Mouse (Mus musculus) limb, embryonic 13.5 days (tissue): ENCODE data around the gene Angptl1. TPM values are rescaled to one million over a fixed set of nuclear protein-coding genes. Genes with fewer than 3 reads are reported as not detected.

Source experiments
- ATAC-seq: fragments of 200-750 bp; cut with Nextera tagmentation; 2 replicates; pipeline ENCODE4 v1.8.0; 2017; ENCODE audit warnings: low read depth, moderate number of reproducible peaks, moderate TSS enrichment; ENCODE audit not compliant: low FRiP score
- H3K27ac ChIP-seq: fragments of 300-500 bp; sonication (generic); 2 replicates; pipeline ENCODE4 v1.5.1; 2015; ENCODE audit warnings: inconsistent platforms, mild to moderate bottlenecking, moderate library complexity
- H3K27me3 ChIP-seq: fragments of 300-500 bp; sonication (generic); 2 replicates; pipeline ENCODE4 v1.6.1; 2015; ENCODE audit warnings: mild to moderate bottlenecking, inconsistent platforms
- H3K36me3 ChIP-seq: fragments of 300-500 bp; sonication (generic); 2 replicates; pipeline ENCODE4 v1.6.1; 2015; ENCODE audit warnings: inconsistent platforms, mild to moderate bottlenecking, moderate library complexity
- H3K4me1 ChIP-seq: fragments of 300-500 bp; sonication (generic); 2 replicates; pipeline ENCODE4 v1.6.1; 2015; ENCODE audit warnings: inconsistent platforms
- H3K4me2 ChIP-seq: fragments of 300-500 bp; sonication (generic); replicated peaks from 2 replicates; pipeline ENCODE4 v1.6.1; 2015; ENCODE audit warnings: inconsistent platforms, mild to moderate bottlenecking, moderate library complexity
- H3K4me3 ChIP-seq: fragments of 300-500 bp; sonication (generic); 2 replicates; pipeline ENCODE4 v1.5.1; 2015; ENCODE audit warnings: moderate library complexity, mild to moderate bottlenecking, inconsistent platforms
- H3K9ac ChIP-seq: fragments of 300-500 bp; sonication (generic); 2 replicates; pipeline ENCODE4 v1.6.1; 2015; ENCODE audit warnings: mild to moderate bottlenecking, inconsistent platforms
- H3K9me3 ChIP-seq: fragments of 300-500 bp; sonication (generic); 2 replicates; pipeline ENCODE4 v1.6.1; 2016; ENCODE audit warnings: inconsistent platforms
- WGBS: fragments of 180-500 bp; shearing (Covaris S2); methylation state at CpG from one replicate; pipeline ENCODE4 v1.1.7; 2015; 5-methylcytosine and 5-hydroxymethylcytosine counted together
- polyA plus RNA-seq: library from polyadenylated mRNA; unstranded; fragments of >200 nt; fragmentation: Nextera tagmentation; extraction: Ambion mirVana; gene quantifications from 2 replicates; pipeline ENCODE4 v1.2.1, GENCODE M21; 2015

Angptl1 gene
- polyA plus RNA-seq, 1 experiment from 2014 or later = 66.1 TPM

DNA sequence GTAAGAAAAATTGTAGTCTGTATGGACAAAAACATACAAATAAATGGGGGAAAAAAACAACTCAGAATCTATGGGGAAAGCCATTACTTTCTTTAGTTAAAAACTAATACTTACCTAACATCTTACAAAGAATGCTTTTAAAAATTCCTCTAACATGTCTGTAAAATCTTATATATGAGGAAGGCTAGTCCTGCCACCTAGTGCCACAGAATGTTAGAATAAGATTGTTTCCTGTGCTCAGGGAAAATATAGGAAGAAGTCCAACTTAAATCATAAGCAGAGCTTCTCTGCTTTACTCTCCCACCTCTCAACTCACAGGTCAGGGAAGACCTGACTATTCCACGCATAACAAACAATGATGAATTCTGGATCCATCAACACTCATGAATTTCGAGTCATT, 47.5 kb downstream of the Angptl1 start:
- WGBS = 95% methylated on average over 2 of the region's 2 CpGs
- no peak for ATAC-seq
- no peaks in the 10 kb centered on the region for H3K27me3 ChIP-seq

GRCm38 (mm10) chr1:156888830-156889229, 50.5 kb downstream of the Angptl1 start:
- no peaks in the 10 kb centered on the region; the same call in 1 of the 2 replicates for H3K4me1 ChIP-seq
- no peak overlapping the region for H3K9ac ChIP-seq
- no peak overlapping the region for H3K4me2 ChIP-seq
- peaks cover 15% of the 10 kb centered on the region for H3K36me3 ChIP-seq
- no peak overlapping the region for H3K4me3 ChIP-seq
- H3K9me3 ChIP-seq = no peaks in the 10 kb centered on the region
- H3K27me3 ChIP-seq = no peaks in the 10 kb centered on the region
- no peak for ATAC-seq
- WGBS = 85% methylated on average over 4 of the region's 4 CpGs
- no peak overlapping the region for H3K27ac ChIP-seq

More for the DNA sequence above, 47.5 kb downstream of the Angptl1 start:
- H3K27ac ChIP-seq = no peak overlapping the region
- peaks cover 30% of the 10 kb centered on the region for H3K36me3 ChIP-seq
- no peaks in the 10 kb centered on the region; the same call in 1 of the 2 replicates for H3K4me1 ChIP-seq
- no peak overlapping the region for H3K4me3 ChIP-seq
- no peak overlapping the region for H3K9ac ChIP-seq
- no peak overlapping the region for H3K4me2 ChIP-seq
- no peaks in the 10 kb centered on the region for H3K9me3 ChIP-seq

- Histone ChIP-seq H3K27ac (no peak overlapping the region), H3K4me3 (no peak overlapping the region), H3K36me3 (peaks cover 15% of the 10 kb centered on the region), H3K9me3 (no peaks in the 10 kb centered on the region), H3K4me1 (no peaks in the 10 kb centered on the region), H3K4me2 (no peak overlapping the region), H3K9ac (no peak overlapping the region), H3K27me3 (no peaks in the 10 kb centered on the region)
- 88% methylated on average over 4 of the region's 4 CpGs for WGBS
- ATAC-seq = no peak
Measured at GRCm38 (mm10) chr1:156891561-156891960, 53.2 kb downstream of the Angptl1 start.

- no peaks in the 10 kb centered on the region for H3K27me3 ChIP-seq
- no peaks in the 10 kb centered on the region for H3K4me1 ChIP-seq
- no peak overlapping the region for H3K27ac ChIP-seq
- no peak overlapping the region for H3K9ac ChIP-seq
- no peak overlapping the region for H3K4me2 ChIP-seq
- H3K36me3 ChIP-seq = peaks cover 14% of the 10 kb centered on the region
- ATAC-seq = no peak
- WGBS = 81% methylated on average over 6 of the region's 6 CpGs
- no peaks in the 10 kb centered on the region for H3K9me3 ChIP-seq
- H3K4me3 ChIP-seq = no peak overlapping the region
Measured at GRCm38 (mm10) chr1:156901689-156902088, 63.3 kb downstream of the Angptl1 start.

DNA sequence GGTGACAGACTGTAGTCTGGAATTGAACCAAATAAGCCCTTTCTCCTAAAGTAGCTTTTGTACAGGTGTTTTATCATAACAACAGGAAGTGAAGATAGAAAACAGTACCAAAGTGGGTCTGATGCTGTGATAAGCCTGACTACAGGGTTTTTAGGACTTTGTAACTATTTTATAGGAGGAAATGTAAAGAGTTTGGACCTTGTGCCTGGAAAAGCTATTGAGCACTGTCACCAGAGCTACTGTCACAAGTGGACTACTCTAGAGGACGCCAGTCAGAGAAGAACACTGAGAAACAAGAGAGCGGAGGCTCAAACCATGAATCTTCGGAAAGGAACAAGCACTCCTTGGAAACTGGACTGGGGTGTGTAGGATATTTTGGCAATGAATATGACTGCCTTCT, 65.5 kb downstream of the Angptl1 start:
- Histone ChIP-seq H3K36me3 (peaks cover 13% of the 10 kb centered on the region; the same call in 1 of the 2 replicates), H3K4me1 (no peaks in the 10 kb centered on the region), H3K4me2 (no peak overlapping the region), H3K9me3 (no peaks in the 10 kb centered on the region), H3K27ac (no peak overlapping the region), H3K27me3 (no peaks in the 10 kb centered on the region), H3K9ac (no peak overlapping the region), H3K4me3 (no peak overlapping the region)
- ATAC-seq = no peak
- 93% methylated on average over 3 of the region's 3 CpGs for WGBS

- Histone ChIP-seq H3K27me3 (no peaks in the 10 kb centered on the region), H3K9ac (no peak overlapping the region), H3K4me3 (no peak overlapping the region), H3K4me2 (no peak overlapping the region), H3K4me1 (no peaks in the 10 kb centered on the region), H3K27ac (no peak overlapping the region), H3K36me3 (peaks cover 3% of the 10 kb centered on the region; the same call in 1 of the 2 replicates), H3K9me3 (no peaks in the 10 kb centered on the region)
- WGBS = 78% methylated on average over 2 of the region's 2 CpGs
- ATAC-seq = no peak
Measured at GRCm38 (mm10) chr1:156905660-156906059, 67.3 kb downstream of the Angptl1 start.

GRCm38 (mm10) chr1:156909265-156909664, 70.9 kb downstream of the Angptl1 start:
- 94% methylated on average over 4 of the region's 4 CpGs for WGBS
- no peak for ATAC-seq
- H3K4me2 ChIP-seq = no peak overlapping the region
- H3K36me3 ChIP-seq = peaks cover 3% of the 10 kb centered on the region; the same call in 1 of the 2 replicates
- H3K4me3 ChIP-seq = no peak overlapping the region
- H3K4me1 ChIP-seq = peaks cover 10% of the 10 kb centered on the region
- H3K27ac ChIP-seq = no peak overlapping the region
- H3K9ac ChIP-seq = no peak overlapping the region
- no peaks in the 10 kb centered on the region for H3K9me3 ChIP-seq
- H3K27me3 ChIP-seq = no peaks in the 10 kb centered on the region

DNA sequence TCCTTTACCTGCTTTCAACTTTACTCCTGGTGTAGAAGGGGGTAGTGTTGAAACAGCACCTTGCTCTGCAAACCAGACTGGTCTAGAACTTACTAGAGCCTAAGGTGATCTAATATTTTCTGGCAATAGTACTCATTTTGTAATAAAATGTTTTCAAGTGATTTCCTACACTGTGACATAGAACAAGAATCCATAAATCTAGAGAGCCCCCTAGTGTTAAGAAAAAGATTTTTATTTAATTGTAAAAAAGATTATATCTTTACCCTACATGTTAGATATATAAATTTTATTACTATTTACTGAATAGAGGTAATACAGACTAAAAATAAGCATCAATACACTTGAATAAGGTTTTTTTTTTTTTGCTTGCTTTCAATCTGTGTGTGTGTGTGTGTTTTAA, 71.5 kb downstream of the Angptl1 start:
- H3K4me1 ChIP-seq = peaks cover 10% of the 10 kb centered on the region
- ATAC-seq = no peak
- H3K4me2 ChIP-seq = no peak overlapping the region
- H3K27ac ChIP-seq = no peak overlapping the region
- no peak overlapping the region for H3K4me3 ChIP-seq
- H3K36me3 ChIP-seq = peaks cover 3% of the 10 kb centered on the region; the same call in 1 of the 2 replicates
- H3K9me3 ChIP-seq = no peaks in the 10 kb centered on the region
- no peak overlapping the region for H3K9ac ChIP-seq
- no peaks in the 10 kb centered on the region for H3K27me3 ChIP-seq

Other genes starting within 250 kb of the Angptl1 start
- gene Tor3a, start 164.2 kb upstream of the Angptl1 start, polyA plus RNA-seq = 8.3 and 8.4 TPM in 2 replicates
- 24.3 and 27.7 TPM in 2 replicates for gene Fam20b, start 119.5 kb upstream of the Angptl1 start, polyA plus RNA-seq
- gene Ralgps2, start 101.1 kb downstream of the Angptl1 start, polyA plus RNA-seq = 71.2 and 72.8 TPM in 2 replicates